8 mouse cellular contexts compared by ENCODE assay signal in the genomic region with DNA sequence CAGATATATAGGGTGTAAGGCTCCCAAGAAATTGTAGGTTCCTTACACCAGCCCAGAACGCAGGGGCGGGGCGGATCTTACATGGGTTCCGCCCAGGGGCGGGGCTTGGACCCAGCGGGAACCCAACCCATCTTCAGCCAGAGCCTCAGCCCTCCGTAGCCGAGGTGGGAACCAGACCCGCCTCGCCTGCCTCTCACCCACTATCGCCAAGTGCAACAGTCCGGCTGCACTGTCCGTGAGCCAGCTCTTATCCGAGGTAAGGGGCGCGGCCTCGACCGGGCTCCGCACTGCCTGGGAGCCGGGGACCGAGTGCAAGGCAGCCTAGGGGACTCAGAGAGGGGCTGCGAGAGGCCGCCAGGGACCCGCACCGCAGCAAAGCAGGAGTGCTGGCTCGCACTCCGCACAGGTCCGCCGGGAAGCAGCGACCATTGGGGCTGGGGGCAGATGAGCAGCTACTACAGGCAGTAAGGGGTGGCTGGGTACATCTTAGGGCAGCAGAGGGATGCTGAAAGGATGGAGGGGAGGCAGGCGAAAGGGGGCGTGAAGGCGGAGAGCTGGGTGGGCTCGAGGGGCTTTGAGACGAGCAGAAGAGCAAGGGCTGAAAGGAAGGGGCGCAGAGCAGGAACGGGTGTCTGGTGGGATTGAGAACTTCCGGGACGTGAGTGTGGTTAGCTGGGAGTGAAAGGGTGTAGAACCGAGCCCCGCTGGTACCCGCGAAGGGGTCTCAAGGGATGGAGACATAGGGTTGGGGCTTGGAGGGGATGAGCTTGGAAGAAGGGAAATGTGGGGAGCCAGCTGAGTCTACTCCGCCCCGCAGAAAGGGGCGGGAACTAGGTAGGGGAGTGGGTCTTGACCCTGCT. TPM values are rescaled to one million over a fixed set of nuclear protein-coding genes. Genes with fewer than 3 reads are reported as not detected.
DNase-seq lines count a peak whose midpoint lies in the region; ATAC-seq lines count a peak whose summit lies in the region.

A gene (plus strand): TSS at position 101 of the 860 bp plus-strand sequence.

- H3K9me3 ChIP-seq in intestine, embryonic 16.5 days (ENCODE audit: control insufficient read depth, low read length): no peaks in the 10 kb centered on the region

- under 1% methylated on average over 46 of the region's 46 CpGs for WGBS in intestine, embryonic 16.5 days

- H3K27ac ChIP-seq in intestine, embryonic 16.5 days (ENCODE audit: low read length): no peak within 1 kb of the TSS

- no peaks in the 10 kb centered on the region for H3K36me3 ChIP-seq in intestine, embryonic 16.5 days (ENCODE audit: control insufficient read depth, insufficient read depth, low read length)

- H3K4me1 ChIP-seq in intestine, embryonic 16.5 days (ENCODE audit: control insufficient read depth, insufficient read depth, low read length): peaks cover 9% of the 10 kb centered on the region; the same call in 1 of the 2 replicates

- peak within 1 kb of the TSS; percentile 66 for H3K9ac ChIP-seq in intestine, embryonic 16.5 days (ENCODE audit: low read depth, low read length)

- peak; percentile 58 to 73 for DNase-seq in adrenal gland, postnatal 36 days
- DNase-seq in embryo, embryonic 10.5 days (ENCODE audit: low spot score): peak; percentile 86
- peak; percentile 18 for DNase-seq in gastrocnemius, postnatal 25 days
- peak; percentile 36 to 49 for DNase-seq in left cerebral cortex, postnatal 36 days (ENCODE audit: low spot score in 2 of 2)
- peak; percentile 57 for DNase-seq in mesoderm, embryonic 11.5 days (ENCODE audit: low read depth, low spot score)
- peak; percentile 64 for DNase-seq in right cerebral cortex, postnatal 4 days
- DNase-seq in MN1 (ENCODE audit: low spot score): no peak

- peak; percentile 94 for ATAC-seq in intestine, embryonic 16.5 days

- peak within 1 kb of the TSS; percentile 99 for H3K4me2 ChIP-seq in intestine, embryonic 16.5 days (ENCODE audit: low read depth, low read length)

- intact Hi-C loops in left cerebral cortex, postnatal 36 days (cut with DNase I): no loop called here

- no peaks in the 10 kb centered on the region for H3K27me3 ChIP-seq in intestine, embryonic 16.5 days (replicated peaks; ENCODE audit: control insufficient read depth, insufficient read depth, low read length)

- peak within 1 kb of the TSS; percentile 72 for H3K4me3 ChIP-seq in intestine, embryonic 16.5 days (ENCODE audit: low read length)

RNA-seq across cellular contexts. Expression of the gene that starts here (rescaled TPM):
- total RNA-seq in adrenal gland, postnatal 36 days (2021): 10 to 100 TPM; 30.7 to 37.6 TPM
- total RNA-seq in gastrocnemius, postnatal 25 days (2021): not detected
- polyA plus RNA-seq in intestine, embryonic 16.5 days (2015; fragmentation: Nextera tagmentation; extraction: Ambion mirVana): 8.6 and 9.8 TPM in 2 replicates
- total RNA-seq in left cerebral cortex, postnatal 36 days (2021): 10 to 100 TPM; 84.3 to 91.3 TPM

Comparison
In these comparisons a context has a peak if more than half of its experiments do, and no peak if none do; other contexts are left out.
1. RNA of the gene that starts here (total RNA-seq): 84.3 to 91.3 TPM in left cerebral cortex, postnatal 36 days and 30.7 to 37.6 TPM in adrenal gland, postnatal 36 days; not detected in gastrocnemius, postnatal 25 days; every median in the first group is over 10 times any median in the second.
2. Peak in DNase-seq in gastrocnemius, postnatal 25 days; RNA of the gene not detected or under 1 TPM.